Mouse (Mus musculus) adrenal gland, postnatal 14 days (tissue): ENCODE data around the gene Lrp1. TPM values are rescaled to one million over a fixed set of nuclear protein-coding genes. Genes with fewer than 3 reads are reported as not detected.
A peak's percentile ranks its signal among the peaks of the same experiment; 100 is the strongest.

ENCODE experiments used
- DNase-seq: peaks from one replicate; pipeline ENCODE4 v3.0.0; 2021; ENCODE audit warnings: mixed read lengths
- total RNA-seq: library from RNA; stranded (reverse); gene quantifications from 2 replicates; pipeline ENCODE4 v1.2.3, GENCODE M21; 2021

Lrp1 gene
- total RNA-seq, 1 experiment from 2014 or later, result 201 TPM

- DNase-seq, result no peak
Measured at GRCm38 (mm10) chr10:127592850-127593249, 28.1 kb downstream of the Lrp1 start.

- no peak for DNase-seq
Measured at GRCm38 (mm10) chr10:127592423-127592822, 28.5 kb downstream of the Lrp1 start.

DNA sequence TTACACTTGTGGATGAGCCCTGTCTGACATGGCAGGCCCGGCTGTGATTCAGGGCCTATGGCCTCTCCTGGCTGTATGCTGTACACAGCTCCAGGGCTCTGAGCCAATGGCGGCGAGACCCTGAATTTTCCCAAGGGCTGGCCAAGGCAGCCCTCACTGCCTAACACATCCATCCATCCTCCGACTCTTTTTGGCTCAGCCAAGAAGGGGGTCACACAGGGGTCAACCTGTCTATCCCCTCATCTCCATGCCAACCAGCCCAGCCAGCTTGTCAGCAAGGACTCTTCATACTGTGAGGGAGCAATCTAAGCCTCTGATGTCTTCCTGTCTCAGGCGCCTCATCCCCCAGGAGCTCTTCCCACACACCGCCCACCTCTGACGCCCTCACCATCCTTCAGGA is 29.4 kb downstream of the Lrp1 start:
- peak; percentile 69 for DNase-seq

GRCm38 (mm10) chr10:127590831-127591451 is 30.0 kb downstream of the Lrp1 start:
- no peak for DNase-seq

DNA sequence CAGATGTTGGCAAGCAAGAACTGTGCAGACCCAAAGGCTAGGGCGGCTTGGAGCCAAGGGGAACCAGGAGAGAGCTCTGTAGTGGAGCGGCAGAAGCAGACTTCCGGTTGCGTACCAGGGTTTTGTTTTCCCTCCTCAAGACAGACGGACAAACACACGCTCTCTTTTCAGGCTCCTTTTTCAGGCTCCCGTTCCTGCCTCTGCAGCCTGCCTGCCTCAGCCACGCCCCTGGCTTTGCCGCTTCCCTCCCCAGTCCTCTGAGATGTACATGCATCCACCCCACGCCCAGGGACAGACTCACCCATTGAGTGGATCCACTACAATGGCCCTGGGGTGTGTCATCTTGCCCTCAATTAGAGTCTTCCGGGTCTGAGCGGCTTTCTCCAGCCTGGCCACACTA is 30.7 kb downstream of the Lrp1 start:
- no peak for DNase-seq

DNA sequence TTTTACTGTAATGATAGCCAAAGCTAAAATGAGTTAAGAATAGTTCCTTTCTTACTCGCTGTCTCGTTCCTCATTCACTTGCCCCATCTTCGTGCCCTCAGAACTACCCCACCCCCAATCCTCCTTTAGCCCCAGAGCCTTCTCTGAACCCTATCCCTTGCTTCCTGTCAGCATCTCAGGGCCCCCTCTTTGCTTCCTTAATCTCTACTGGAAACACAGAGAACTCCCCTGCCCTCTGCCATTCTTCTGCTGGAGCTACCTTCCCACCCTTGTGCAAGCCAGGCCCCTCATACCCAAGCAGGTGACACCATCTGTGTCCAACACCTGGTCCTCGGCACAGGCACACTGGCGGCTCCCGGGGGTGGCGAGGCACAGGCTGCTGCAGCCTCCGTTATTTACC is 33.2 kb downstream of the Lrp1 start:
- DNase-seq, result no peak

GRCm38 (mm10) chr10:127586209-127586608 is 34.7 kb downstream of the Lrp1 start:
- no peak for DNase-seq

- no peak for DNase-seq
Measured at GRCm38 (mm10) chr10:127585598-127585997, 35.4 kb downstream of the Lrp1 start.

DNA sequence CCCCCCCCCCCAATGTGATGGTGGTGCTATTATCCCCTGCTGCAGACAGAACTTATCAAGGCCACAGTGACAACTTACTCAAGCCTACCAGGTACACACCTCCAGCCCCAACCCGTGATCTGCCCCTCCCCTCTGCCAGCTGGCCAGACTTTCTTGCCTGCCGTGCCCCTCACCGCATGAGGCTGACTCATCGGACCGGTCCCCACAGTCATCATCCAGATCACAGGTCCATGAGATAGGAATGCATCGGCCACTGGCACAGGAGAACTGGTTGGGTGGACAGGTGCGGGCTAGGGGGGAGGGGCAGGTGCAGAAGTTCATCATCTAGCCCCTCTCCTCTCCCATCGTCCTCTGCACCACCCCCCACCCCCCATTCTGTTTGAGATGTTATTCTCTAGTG is 37.3 kb downstream of the Lrp1 start:
- DNase-seq, result no peak

DNA sequence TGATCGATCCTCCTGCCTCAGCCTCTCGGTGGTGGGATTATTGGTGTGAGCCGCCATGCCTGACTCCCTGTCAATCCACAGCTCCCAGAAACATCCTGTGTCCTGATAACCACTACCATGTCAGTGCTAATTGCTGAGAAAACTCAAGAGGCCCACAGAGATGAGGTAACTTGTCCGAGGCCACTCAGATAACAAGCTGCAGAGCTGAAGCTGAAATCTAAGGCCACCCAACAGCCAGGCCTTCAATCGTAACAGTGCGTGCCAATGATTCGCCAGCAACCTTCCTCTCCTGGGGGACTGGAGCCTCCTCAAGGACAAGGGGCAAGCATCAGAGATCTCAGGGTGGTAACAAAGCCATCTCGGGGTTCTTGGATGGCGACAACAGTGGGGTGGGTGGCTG is 39.7 kb downstream of the Lrp1 start:
- peak; percentile 79 for DNase-seq

DNA sequence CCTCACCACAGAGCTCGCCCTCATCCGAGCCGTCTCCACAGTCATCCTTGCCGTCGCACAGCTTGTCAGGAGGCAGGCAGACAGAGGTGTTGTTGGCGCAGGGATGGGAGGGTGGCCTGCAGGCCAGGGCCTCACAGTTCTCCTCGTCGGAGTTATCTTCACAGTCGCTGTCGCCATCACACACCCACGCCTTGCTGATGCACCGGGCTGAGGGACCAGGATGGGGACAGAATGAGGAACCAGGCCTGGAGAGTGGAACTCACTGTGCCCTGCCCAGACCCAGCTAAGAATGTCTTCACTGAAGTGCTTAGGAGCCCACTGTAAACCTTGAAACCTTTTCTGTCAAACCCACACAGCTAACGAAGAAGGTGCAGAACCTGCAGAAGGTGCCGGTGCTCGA is 43.0 kb downstream of the Lrp1 start:
- no peak for DNase-seq

DNA sequence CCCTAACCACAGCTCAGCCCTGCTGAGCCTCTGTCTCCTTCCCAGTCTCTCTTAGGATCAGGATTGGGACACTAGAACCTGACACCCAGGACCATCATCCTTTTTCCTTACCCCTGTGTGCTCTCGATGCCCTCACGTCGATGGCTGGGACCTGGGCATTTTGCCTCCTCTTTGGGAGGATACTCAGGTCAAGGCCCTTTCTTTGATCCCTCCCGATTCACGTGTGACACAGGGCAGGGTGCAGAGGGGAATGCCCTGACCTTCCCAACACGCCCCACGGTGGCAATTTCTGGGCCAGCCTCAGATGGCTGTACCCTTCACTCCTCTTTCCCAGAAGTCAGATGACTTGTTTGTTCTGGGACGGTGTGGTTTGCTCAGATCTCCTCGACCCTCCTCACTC is 43.8 kb downstream of the Lrp1 start:
- no peak for DNase-seq

DNA sequence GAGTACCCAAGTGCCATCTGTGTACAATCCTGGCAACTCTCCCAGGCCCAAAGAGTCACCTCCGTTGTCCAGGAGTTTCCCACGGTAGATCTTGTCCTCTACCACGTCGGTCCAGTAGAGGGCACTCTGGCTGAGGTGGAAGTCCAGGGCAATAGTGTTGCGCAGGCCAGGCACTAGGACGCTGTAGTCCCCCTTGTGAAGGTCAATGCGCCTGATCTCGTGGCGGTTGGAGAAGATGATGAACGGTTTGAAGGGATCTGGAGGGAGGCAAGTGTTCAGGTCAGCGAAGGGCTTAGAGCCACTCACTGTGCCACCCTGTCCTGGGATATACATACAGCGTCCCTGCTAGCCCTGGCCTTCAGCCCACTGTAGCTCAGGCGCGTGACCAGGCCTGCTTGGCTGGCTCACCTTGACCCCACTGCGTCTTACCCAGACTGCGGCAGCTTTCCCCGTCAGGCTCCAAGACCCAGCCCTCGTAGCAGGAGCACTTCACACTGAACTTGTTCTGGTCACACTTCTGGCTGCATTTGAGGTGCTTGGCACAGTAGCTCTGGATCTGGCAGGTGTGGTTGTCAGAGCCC is 44.5 kb downstream of the Lrp1 start:
- peak; percentile 92 for DNase-seq

DNA sequence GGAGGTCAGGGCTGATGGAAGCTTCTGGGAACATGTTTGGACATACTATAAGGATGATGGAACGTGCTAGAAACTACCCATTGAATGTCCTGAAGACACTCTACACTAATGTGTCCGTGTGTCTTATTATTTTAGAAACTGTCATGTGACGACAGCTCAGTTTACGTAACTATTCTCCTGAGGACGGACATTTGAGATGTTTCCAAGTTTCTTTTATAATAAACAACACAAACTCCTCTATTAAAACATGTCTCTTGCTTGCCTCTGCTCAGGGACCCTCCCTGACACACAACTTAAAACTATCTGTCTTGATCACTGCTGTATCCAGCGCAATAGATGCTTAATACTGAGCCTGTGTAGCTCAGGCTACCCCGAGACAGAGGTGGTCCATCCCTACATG is 45.2 kb downstream of the Lrp1 start:
- no peak for DNase-seq

DNA sequence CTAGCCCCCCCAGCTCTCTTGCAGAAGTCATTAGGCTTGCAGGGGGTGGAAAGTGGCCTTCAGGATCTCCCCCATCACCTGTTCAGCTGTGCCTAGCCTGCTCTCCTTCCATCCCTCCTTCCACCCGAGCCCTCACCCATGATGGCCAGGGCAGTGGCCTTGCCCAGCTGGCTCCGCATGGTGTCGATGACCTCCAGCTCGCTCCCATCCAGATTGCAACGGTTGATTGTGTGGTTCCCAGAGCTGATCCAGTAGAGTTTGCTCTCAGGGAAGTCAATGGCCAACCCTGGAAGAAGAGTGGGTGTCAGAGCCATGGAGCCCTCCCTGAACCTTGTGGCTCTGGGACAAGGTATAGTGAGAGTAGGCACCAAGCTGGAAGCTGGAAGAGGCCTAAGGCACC is 48.7 kb downstream of the Lrp1 start:
- no peak for DNase-seq

DNA sequence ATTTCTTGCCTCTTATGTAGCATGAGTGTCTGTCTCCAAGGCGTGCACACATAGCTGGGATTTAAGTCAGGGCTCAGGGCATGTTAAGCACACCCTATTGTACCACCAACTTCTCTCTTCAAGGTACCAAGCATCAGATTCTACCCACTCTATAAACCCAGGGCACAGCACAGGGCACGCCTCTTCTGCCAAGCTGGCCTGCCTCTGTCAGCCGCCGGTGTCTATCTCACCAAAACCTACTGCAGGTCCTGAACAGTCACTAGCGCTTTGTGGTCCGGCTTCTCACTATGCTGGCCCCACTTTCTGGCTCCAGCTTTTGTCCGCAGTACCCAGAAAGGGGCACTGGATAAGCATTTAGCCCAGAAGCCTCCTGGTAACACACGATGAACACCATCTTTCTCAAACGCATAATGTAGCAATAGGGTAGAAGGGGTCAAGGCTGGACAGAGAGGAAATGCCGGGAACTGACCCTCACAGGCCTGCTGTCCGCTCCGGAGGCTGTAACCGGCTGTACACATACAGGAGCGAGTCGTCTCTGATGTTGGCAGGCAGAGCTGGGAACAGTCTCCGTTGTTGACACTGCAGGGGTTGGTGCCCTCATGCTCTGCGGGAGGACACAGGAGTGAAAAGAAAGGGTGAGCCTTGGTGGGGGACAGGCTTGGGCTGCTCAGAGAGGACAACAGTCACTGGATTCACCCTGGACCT is 49.9 kb downstream of the Lrp1 start:
- peak; percentile 49 for DNase-seq

- DNase-seq, result no peak
Measured at GRCm38 (mm10) chr10:127570384-127570783, 50.6 kb downstream of the Lrp1 start.

GRCm38 (mm10) chr10:127569450-127569849 is 51.5 kb downstream of the Lrp1 start:
- DNase-seq, result peak; percentile 88

- DNase-seq, result peak; percentile 76
Measured at GRCm38 (mm10) chr10:127566553-127567326, 54.2 kb downstream of the Lrp1 start.

DNA sequence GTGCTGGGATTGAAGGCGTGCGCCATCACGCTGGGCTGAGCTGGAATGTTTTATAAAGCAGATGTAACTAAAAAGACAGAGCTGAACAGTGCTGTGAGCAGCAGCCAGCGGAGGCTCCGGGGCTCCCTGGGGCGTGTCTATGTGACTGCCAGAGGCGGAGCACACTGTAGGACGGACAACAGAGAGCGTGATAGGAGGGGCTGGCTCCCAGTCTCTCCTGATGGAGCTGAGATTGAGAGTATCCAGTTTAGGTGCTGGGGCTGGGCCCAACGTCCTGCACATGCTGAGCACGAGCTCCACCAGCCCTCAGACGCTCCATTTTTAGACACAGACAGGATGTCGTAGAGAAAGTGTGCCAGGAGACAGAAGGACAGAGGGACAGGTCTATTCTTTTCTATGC is 56.6 kb downstream of the Lrp1 start:
- peak; percentile 59 for DNase-seq

DNA sequence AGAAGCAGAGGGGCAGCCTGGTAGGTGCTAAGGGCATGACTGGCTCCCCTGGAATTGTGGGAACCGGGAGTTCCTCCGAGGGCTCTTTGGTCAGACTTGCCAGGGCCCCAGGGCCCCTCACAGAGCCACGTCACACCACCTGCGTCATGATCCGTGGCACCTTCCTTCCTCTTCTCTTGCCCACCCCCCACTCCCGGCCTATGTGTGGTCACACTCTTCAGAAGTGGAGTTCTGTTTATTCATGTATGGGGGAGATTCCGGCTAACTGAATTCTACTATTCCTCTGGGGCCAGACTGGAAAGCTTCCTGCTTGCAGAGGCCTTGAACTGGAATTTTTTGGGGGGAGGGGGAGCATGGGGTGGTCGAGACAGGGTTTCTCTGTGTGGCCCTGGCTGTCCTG is 57.1 kb downstream of the Lrp1 start:
- no peak for DNase-seq

DNA sequence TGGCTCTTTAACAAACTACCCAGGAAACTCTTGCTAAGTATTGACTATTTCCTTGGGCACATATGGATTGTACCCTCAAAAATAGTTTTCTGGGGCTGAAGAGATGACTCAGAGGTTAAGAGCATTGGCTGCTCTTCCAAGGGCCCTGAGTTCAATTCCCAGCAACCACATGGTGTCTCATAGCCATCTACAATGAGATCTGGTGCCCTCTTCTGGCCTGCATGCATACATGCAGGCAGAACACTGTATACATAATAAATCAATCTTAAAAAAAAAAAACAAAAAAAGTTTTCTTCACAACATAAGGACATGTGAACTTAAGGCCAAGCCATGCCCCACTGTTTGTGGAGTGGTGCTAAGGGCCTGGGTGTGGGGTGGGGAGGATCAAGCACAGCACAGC is 59.8 kb downstream of the Lrp1 start:
- no peak for DNase-seq

- DNase-seq, result no peak
Measured at GRCm38 (mm10) chr10:127557397-127557796, 63.6 kb downstream of the Lrp1 start.
